ENCODE assay signal across 8 mouse cellular contexts in genomic region chrX:162915697-162916096, GRCm38 (mm10). TPM values are rescaled to one million over a fixed set of nuclear protein-coding genes. Genes with fewer than 3 reads are reported as not detected.
DNase-seq lines count a peak whose midpoint lies in the region; ATAC-seq lines count a peak whose summit lies in the region.

No protein-coding gene starts in this region.

- no peaks in the 10 kb centered on the region for H3K27me3 ChIP-seq in embryonic facial prominence, embryonic 11.5 days (ENCODE audit: control insufficient read depth, insufficient read depth, low read length)

- 39% methylated on average over 5 of the region's 5 CpGs for WGBS in embryonic facial prominence, embryonic 11.5 days

- no peaks in the 10 kb centered on the region for H3K36me3 ChIP-seq in embryonic facial prominence, embryonic 11.5 days (replicated peaks; ENCODE audit: control insufficient read depth, insufficient read depth, low read depth, low read length)

- no peaks in the 10 kb centered on the region for H3K9me3 ChIP-seq in embryonic facial prominence, embryonic 11.5 days (replicated peaks; ENCODE audit: control insufficient read depth, low read length)

- ATAC-seq in embryonic facial prominence, embryonic 11.5 days (replicated peaks; ENCODE audit: insufficient number of reproducible peaks, low FRiP score, low TSS enrichment, low read depth), result no peak
- peak; percentile 86 to 90 for ATAC-seq in hematopoietic stem cell, adult 5-6 weeks (replicated peaks in 1 of 2; ENCODE audit: insufficient read depth in 1 of 2, low FRiP score in 2 of 2, low TSS enrichment in 1 of 2, low read depth in 1 of 2, poor library complexity in 2 of 2, severe bottlenecking in 2 of 2)
- ATAC-seq in monocyte, adult 5-6 weeks (replicated peaks; ENCODE audit: insufficient number of reproducible peaks, low FRiP score, low TSS enrichment, poor library complexity, severe bottlenecking), result peak; percentile 75

- no peak overlapping the region for H3K4me3 ChIP-seq in embryonic facial prominence, embryonic 11.5 days (ENCODE audit: low read depth, low read length)

- no peak overlapping the region for H3K27ac ChIP-seq in embryonic facial prominence, embryonic 11.5 days (replicated peaks; ENCODE audit: low read depth, low read length)

- H3K4me1 ChIP-seq in embryonic facial prominence, embryonic 11.5 days (ENCODE audit: control insufficient read depth, insufficient read depth, low read length), result no peaks in the 10 kb centered on the region

- H3K4me2 ChIP-seq in embryonic facial prominence, embryonic 11.5 days (ENCODE audit: low read depth, low read length), result no peak overlapping the region

- intact Hi-C loops in left cerebral cortex, postnatal 25 days (cut with DNase I), result no loop called here

- H3K9ac ChIP-seq in embryonic facial prominence, embryonic 11.5 days (replicated peaks; ENCODE audit: low read length), result no peak overlapping the region

- peak; percentile 16 for DNase-seq in ovary, postnatal 36 days (ENCODE audit: low spot score)
- DNase-seq in ovary, adult 18-20 months (ENCODE audit: low spot score), result no peak
- DNase-seq in adrenal gland, postnatal 10 days, result peak; percentile 70
- peak; percentile 53 for DNase-seq in embryonic facial prominence, embryonic 11.5 days (ENCODE audit: low spot score)
- peak; percentile 18 to 60 for DNase-seq in left cerebral cortex, postnatal 25 days (ENCODE audit: low spot score in 2 of 2)
- DNase-seq in thymus, postnatal 25 days, result peak; percentile 56

RNA-seq across cellular contexts. Expression of gene Ctps2, which starts 14.7 kb away (rescaled TPM):
- total RNA-seq in adrenal gland, postnatal 10 days (2021), result 10 to 100 TPM; 72.6 to 79.7 TPM
- 115 and 129 TPM in 2 replicates for polyA plus RNA-seq in embryonic facial prominence, embryonic 11.5 days (2014; fragmentation: Nextera tagmentation; extraction: Ambion mirVana)
- total RNA-seq in hematopoietic stem cell, adult 5-6 weeks (2017), result 81.8 and 93.4 TPM in 2 replicates
- 10 to 100 TPM; 47.1 to 57.5 TPM for total RNA-seq in left cerebral cortex, postnatal 25 days (2021)
- 94.2 to 133 TPM (median 113 TPM) in 3 replicates for total RNA-seq in monocyte, adult 5-6 weeks (2017)

RNA-seq across cellular contexts. Expression of gene Syap1, which starts 27.4 kb away (rescaled TPM):
- total RNA-seq in adrenal gland, postnatal 10 days (2021), result 10 to 100 TPM; 67.1 to 73.8 TPM
- 52.0 and 57.8 TPM in 2 replicates for polyA plus RNA-seq in embryonic facial prominence, embryonic 11.5 days (2014; fragmentation: Nextera tagmentation; extraction: Ambion mirVana)
- 55.8 TPM in 2 replicates for total RNA-seq in hematopoietic stem cell, adult 5-6 weeks (2017)
- 10 to 100 TPM; 28.1 to 28.7 TPM for total RNA-seq in left cerebral cortex, postnatal 25 days (2021)
- total RNA-seq in monocyte, adult 5-6 weeks (2017), result 116 to 144 TPM (median 135 TPM) in 3 replicates

RNA-seq across cellular contexts. Expression of gene S100g, which starts 48.7 kb away (rescaled TPM):
- 1 to 10 TPM; 1.7 TPM for total RNA-seq in adrenal gland, postnatal 10 days (2021)
- not detected in 2 replicates for polyA plus RNA-seq in embryonic facial prominence, embryonic 11.5 days (2014; fragmentation: Nextera tagmentation; extraction: Ambion mirVana)
- not detected in 2 replicates for total RNA-seq in hematopoietic stem cell, adult 5-6 weeks (2017)
- not detected for total RNA-seq in left cerebral cortex, postnatal 25 days (2021)
- not detected in 3 replicates for total RNA-seq in monocyte, adult 5-6 weeks (2017)
